ENCODE assay signal across 8 mouse cellular contexts in the genomic region with DNA sequence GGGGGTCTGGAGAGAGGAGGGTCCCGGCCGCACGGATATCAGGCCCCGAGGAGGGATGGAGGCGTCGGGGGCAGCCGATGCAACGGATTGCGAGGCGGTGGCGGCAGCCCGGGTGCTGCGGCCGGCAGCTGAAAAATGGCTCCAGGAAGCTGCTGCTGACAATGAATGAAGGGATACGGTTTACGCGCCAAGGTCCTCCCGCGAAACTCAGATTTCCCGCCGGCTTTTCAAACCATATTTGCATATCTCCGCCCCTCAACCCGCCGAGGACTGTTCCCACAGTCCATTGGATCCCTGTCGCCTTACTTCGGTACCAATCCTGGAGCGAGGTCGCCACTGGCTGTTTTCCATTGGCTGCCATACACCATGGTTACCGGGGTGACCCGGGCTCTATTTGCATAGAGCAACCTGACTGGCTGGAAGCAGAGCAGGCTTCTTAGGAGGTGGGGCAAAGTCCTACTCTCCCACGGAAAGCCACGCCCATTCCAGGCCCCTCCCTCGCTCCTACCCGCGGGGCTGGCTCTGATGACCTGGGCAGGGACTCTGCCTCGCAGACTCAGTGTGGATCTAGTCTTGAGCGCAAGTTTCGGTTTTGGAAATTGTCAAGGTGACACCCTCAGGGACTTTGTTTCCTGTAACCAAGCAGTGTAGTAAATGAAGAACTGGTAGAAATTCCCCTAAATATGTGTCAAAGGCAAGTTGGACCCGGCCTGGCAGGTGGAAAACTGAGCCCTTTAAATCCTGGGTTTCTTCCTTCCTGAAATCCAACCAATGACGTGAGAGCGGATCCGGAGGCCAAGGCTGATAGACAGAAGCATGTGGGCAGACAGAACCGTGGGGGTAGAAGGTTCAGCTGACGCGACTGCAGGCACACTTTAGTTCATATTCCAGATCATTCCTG. TPM values are rescaled to one million over a fixed set of nuclear protein-coding genes. Genes with fewer than 3 reads are reported as not detected.
DNase-seq lines count a peak whose midpoint lies in the region; ATAC-seq lines count a peak whose summit lies in the region.

A gene (minus strand): TSS at position 209 of the 901 bp plus-strand sequence.

- peak; percentile 72 for ATAC-seq in megakaryocyte progenitor cell, adult 5-6 weeks (replicated peaks; ENCODE audit: poor library complexity)

- peak; percentile 100 for DNase-seq in adipocyte (ENCODE audit: low spot score)
- DNase-seq in embryo, embryonic 10 days (ENCODE audit: low spot score): peak; percentile 99
- peak; percentile 97 for DNase-seq in gastrocnemius, postnatal 10 days
- peak; percentile 99 for DNase-seq in induced T-regulatory cell, adult 2 months (ENCODE audit: low read depth)
- DNase-seq in left cerebral cortex, adult 9 months (ENCODE audit: low spot score in 2 of 2): peak; percentile 100
- peak; percentile 98 for DNase-seq in right cerebral cortex, postnatal 14 days
- peak; percentile 97 to 99 for DNase-seq in urinary bladder, postnatal 36 days (ENCODE audit: low spot score in 2 of 2)

RNA-seq across cellular contexts. Expression of the gene that starts here (rescaled TPM):
- total RNA-seq in gastrocnemius, postnatal 10 days (2021): 10 to 100 TPM; 11.0 to 14.2 TPM
- total RNA-seq in megakaryocyte progenitor cell, adult 5-6 weeks (2015): 16.9 and 17.8 TPM in 2 replicates
- 11.8 and 12.4 TPM in 2 replicates for total RNA-seq in megakaryocyte progenitor cell, adult 5-6 weeks (2017)

Comparison
In these comparisons a context has a peak if more than half of its experiments do, and no peak if none do; other contexts are left out.
1. Peak in every context shown above with its lines: DNase-seq and ATAC-seq.